Mouse (Mus musculus) megakaryocyte progenitor cell, adult 5-6 weeks (primary cell): ENCODE measurements around the gene Icam5. TPM values are rescaled to one million over a fixed set of nuclear protein-coding genes. Genes with fewer than 3 reads are reported as not detected.

Source experiments
- total RNA-seq, 2 experiments: library from RNA; stranded (forward) in 1 of 2; stranded (reverse) in 1 of 2; fragments of 157-497, 149-512 nt in 1 of 2; fragments of 200-1000 nt in 1 of 2; gene quantifications; 2 replicates each; pipeline versions ENCODE4 v1.2.3 to v1.2.4; 2015 to 2017

The Icam5 gene
- total RNA-seq, 2 experiments from 2014 or later: 0.21 TPM; not detected in 1

Other genes starting within 250 kb of the Icam5 start
- gene Col5a3, start 217.0 kb upstream of the Icam5 start, total RNA-seq (2015): 0.37 and 0.42 TPM in 2 replicates
- 0.29 and 0.54 TPM in 2 replicates for gene Col5a3, start 217.0 kb upstream of the Icam5 start, total RNA-seq (2017)
- not detected in 2 replicates for gene Rdh8, start 213.6 kb upstream of the Icam5 start, total RNA-seq (2015)
- gene Rdh8, start 213.6 kb upstream of the Icam5 start, total RNA-seq (2017): not detected in 2 replicates
- 11.8 and 16.3 TPM in 2 replicates for gene A230050P20Rik, start 163.4 kb upstream of the Icam5 start, total RNA-seq (2015)
- gene A230050P20Rik, start 163.4 kb upstream of the Icam5 start, total RNA-seq (2017): 18.1 and 24.1 TPM in 2 replicates
- gene Angptl6, start 152.3 kb upstream of the Icam5 start, total RNA-seq (2015): 0.73 and 0.81 TPM in 2 replicates
- gene Angptl6, start 152.3 kb upstream of the Icam5 start, total RNA-seq (2017): 0.54 and 0.87 TPM in 2 replicates
- 46.8 and 49.6 TPM in 2 replicates for gene Ppan, start 143.9 kb upstream of the Icam5 start, total RNA-seq (2015)
- 147 and 151 TPM in 2 replicates for gene Ppan, start 143.9 kb upstream of the Icam5 start, total RNA-seq (2017)
- 211 and 217 TPM in 2 replicates for gene Eif3g, start 133.4 kb upstream of the Icam5 start, total RNA-seq (2015)
- 234 and 248 TPM in 2 replicates for gene Eif3g, start 133.4 kb upstream of the Icam5 start, total RNA-seq (2017)
- 109 and 114 TPM in 2 replicates for gene Dnmt1, start 72.2 kb upstream of the Icam5 start, total RNA-seq (2015)
- 222 and 314 TPM in 2 replicates for gene Dnmt1, start 72.2 kb upstream of the Icam5 start, total RNA-seq (2017)
- 4.7 and 5.2 TPM in 2 replicates for gene S1pr2, start 55.3 kb upstream of the Icam5 start, total RNA-seq (2015)
- 1.8 and 2.5 TPM in 2 replicates for gene S1pr2, start 55.3 kb upstream of the Icam5 start, total RNA-seq (2017)
- 42.0 and 48.1 TPM in 2 replicates for gene Mrpl4, start 29.3 kb upstream of the Icam5 start, total RNA-seq (2015)
- gene Mrpl4, start 29.3 kb upstream of the Icam5 start, total RNA-seq (2017): 44.1 and 50.7 TPM in 2 replicates
- 5.3 and 6.9 TPM in 2 replicates for gene Icam1, start 16.1 kb upstream of the Icam5 start, total RNA-seq (2015)
- gene Icam1, start 16.1 kb upstream of the Icam5 start, total RNA-seq (2017): 9.2 and 9.8 TPM in 2 replicates
- 4.5 and 7.8 TPM in 2 replicates for gene Icam4, start 2.7 kb upstream of the Icam5 start, total RNA-seq (2015)
- gene Icam4, start 2.7 kb upstream of the Icam5 start, total RNA-seq (2017): 3.7 and 4.0 TPM in 2 replicates
- gene Zglp1, start 35.0 kb downstream of the Icam5 start, total RNA-seq (2015): 1.6 TPM in 1 of 2 replicates, not detected in the other
- 0.96 TPM in 1 of 2 replicates, not detected in the other for gene Zglp1, start 35.0 kb downstream of the Icam5 start, total RNA-seq (2017)
- gene Gm49373, start 41.0 kb downstream of the Icam5 start, total RNA-seq (2015): 1.0 and 1.9 TPM in 2 replicates
- gene Gm49373, start 41.0 kb downstream of the Icam5 start, total RNA-seq (2017): not detected in 2 replicates
- 20.5 and 25.2 TPM in 2 replicates for gene Fdx1l, start 41.5 kb downstream of the Icam5 start, total RNA-seq (2015)
- gene Fdx1l, start 41.5 kb downstream of the Icam5 start, total RNA-seq (2017): 41.5 and 64.8 TPM in 2 replicates
- 64.5 and 66.7 TPM in 2 replicates for gene Gm38431, start 59.9 kb downstream of the Icam5 start, total RNA-seq (2015)
- 4.0 and 4.5 TPM in 2 replicates for gene Gm38431, start 59.9 kb downstream of the Icam5 start, total RNA-seq (2017)
- 48.4 and 60.3 TPM in 2 replicates for gene Raver1, start 59.9 kb downstream of the Icam5 start, total RNA-seq (2015)
- gene Raver1, start 59.9 kb downstream of the Icam5 start, total RNA-seq (2017): 28.4 and 30.0 TPM in 2 replicates
- gene Tyk2, start 99.2 kb downstream of the Icam5 start, total RNA-seq (2015): 12.0 and 12.5 TPM in 2 replicates
- gene Tyk2, start 99.2 kb downstream of the Icam5 start, total RNA-seq (2017): 16.7 and 17.9 TPM in 2 replicates
- gene Cdc37, start 117.9 kb downstream of the Icam5 start, total RNA-seq (2015): 69.7 and 72.1 TPM in 2 replicates
- gene Cdc37, start 117.9 kb downstream of the Icam5 start, total RNA-seq (2017): 283 and 351 TPM in 2 replicates
- gene Pde4a, start 133.6 kb downstream of the Icam5 start, total RNA-seq (2015): 11.8 and 15.2 TPM in 2 replicates
- gene Pde4a, start 133.6 kb downstream of the Icam5 start, total RNA-seq (2017): 4.0 and 5.0 TPM in 2 replicates
- gene Keap1, start 207.3 kb downstream of the Icam5 start, total RNA-seq (2015): 17.2 and 18.3 TPM in 2 replicates
- 35.3 and 38.4 TPM in 2 replicates for gene Keap1, start 207.3 kb downstream of the Icam5 start, total RNA-seq (2017)
- 0.10 TPM in 1 of 2 replicates, not detected in the other for gene S1pr5, start 216.4 kb downstream of the Icam5 start, total RNA-seq (2015)
- gene S1pr5, start 216.4 kb downstream of the Icam5 start, total RNA-seq (2017): 0.29 TPM in 1 of 2 replicates, not detected in the other
- 3.9 and 5.0 TPM in 2 replicates for gene Atg4d, start 233.2 kb downstream of the Icam5 start, total RNA-seq (2015)
- gene Atg4d, start 233.2 kb downstream of the Icam5 start, total RNA-seq (2017): 6.1 and 7.0 TPM in 2 replicates